Mouse (Mus musculus): ENCODE results near the gene Nudt9. TPM values are rescaled to one million over a fixed set of nuclear protein-coding genes. Genes with fewer than 3 reads are reported as not detected.
"Not testable (repeated sequence)": the region's sequence is repeated elsewhere in the genome, so short reads cannot be mapped to it uniquely, and the experiment has no call there.

Nudt9 gene
- polyA plus RNA-seq, 1 experiment: 58.0 TPM

- Histone ChIP-seq H3K27me3 (ENCODE audit: control insufficient read depth, insufficient read depth, low read length) (no peaks in the 10 kb centered on the region), H3K36me3 (ENCODE audit: control insufficient read depth, insufficient read depth, low read length) (peaks cover under 1% of the 10 kb centered on the region; the same call in 1 of the 2 replicates), H3K4me3 (ENCODE audit: low read depth, low read length) (no peak overlapping the region), H3K27ac (ENCODE audit: insufficient read depth, low read depth, low read length) (peak overlapping the region; percentile 63), H3K4me1 (ENCODE audit: control insufficient read depth, insufficient read depth, insufficient read length, low read length) (peaks cover 27% of the 10 kb centered on the region)
- no peak for TF ChIP-seq POLR2A (IDR thresholded peaks at IDR 0.05; ENCODE audit: low read depth, low read length)
- TF ChIP-seq CTCF (IDR thresholded peaks at IDR 0.05; ENCODE audit: extremely low read depth, insufficient read length, insufficient replicate concordance, low read depth, low read length): no peak
- 34% methylated on average over 8 of the region's 8 CpGs for WGBS
Observed at GRCm38 (mm10) chr5:104023289-104024020, 22.7 kb upstream of the Nudt9 start.

GRCm38 (mm10) chr5:104024193-104024592 lies 21.9 kb upstream of the Nudt9 start:
- H3K4me3 ChIP-seq (ENCODE audit: low read depth, low read length); H3K36me3 ChIP-seq (ENCODE audit: control insufficient read depth, insufficient read depth, low read length); H3K27me3 ChIP-seq (ENCODE audit: control insufficient read depth, insufficient read depth, low read length): not testable (repeated sequence)
- Histone ChIP-seq H3K4me1 (ENCODE audit: control insufficient read depth, insufficient read depth, insufficient read length, low read length) (peaks cover 24% of the 10 kb centered on the region), H3K27ac (ENCODE audit: insufficient read depth, low read depth, low read length) (peak overlapping the region; percentile 63; the same call in 1 of the 2 replicates)
- WGBS: 43% methylated on average over 5 of the region's 5 CpGs

GRCm38 (mm10) chr5:104024762-104025161 lies 21.3 kb upstream of the Nudt9 start:
- TF ChIP-seq POLR2A (IDR thresholded peaks at IDR 0.05; ENCODE audit: low read depth, low read length): no peak
- TF ChIP-seq CTCF (IDR thresholded peaks at IDR 0.05; ENCODE audit: extremely low read depth, insufficient read length, insufficient replicate concordance, low read depth, low read length): no peak
- H3K27ac ChIP-seq (ENCODE audit: insufficient read depth, low read depth, low read length): peak overlapping the region; percentile 80

GRCm38 (mm10) chr5:104025245-104025854 lies 20.8 kb upstream of the Nudt9 start:
- TF ChIP-seq CTCF (IDR thresholded peaks at IDR 0.05; ENCODE audit: extremely low read depth, insufficient read length, insufficient replicate concordance, low read depth, low read length) (no peak), POLR2A (IDR thresholded peaks at IDR 0.05; ENCODE audit: low read depth, low read length) (no peak)
- H3K27ac ChIP-seq (ENCODE audit: insufficient read depth, low read depth, low read length): peak overlapping the region; percentile 80

More at GRCm38 (mm10) chr5:104024762-104025161, 21.3 kb upstream of the Nudt9 start:
- Histone ChIP-seq H3K27me3 (ENCODE audit: control insufficient read depth, insufficient read depth, low read length) (no peaks in the 10 kb centered on the region), H3K4me3 (ENCODE audit: low read depth, low read length) (peak overlapping the region; percentile 10; the same call in 1 of the 2 replicates), H3K36me3 (ENCODE audit: control insufficient read depth, insufficient read depth, low read length) (no peaks in the 10 kb centered on the region), H3K4me1 (ENCODE audit: control insufficient read depth, insufficient read depth, insufficient read length, low read length) (peaks cover 22% of the 10 kb centered on the region; the same call in 1 of the 2 replicates)
- WGBS: 55% methylated on average over 11 of the region's 11 CpGs

GRCm38 (mm10) chr5:104032434-104033097 lies 13.5 kb upstream of the Nudt9 start:
- peaks cover 20% of the 10 kb centered on the region; the same call in 1 of the 2 replicates for H3K4me1 ChIP-seq (ENCODE audit: control insufficient read depth, insufficient read depth, insufficient read length, low read length)
- no peak overlapping the region for H3K4me3 ChIP-seq (ENCODE audit: low read depth, low read length)
- no peak for TF ChIP-seq CTCF (IDR thresholded peaks at IDR 0.05; ENCODE audit: extremely low read depth, insufficient read length, insufficient replicate concordance, low read depth, low read length)
- no peak for TF ChIP-seq POLR2A (IDR thresholded peaks at IDR 0.05; ENCODE audit: low read depth, low read length)
- no peak overlapping the region for H3K27ac ChIP-seq (ENCODE audit: insufficient read depth, low read depth, low read length)
- no peaks in the 10 kb centered on the region for H3K27me3 ChIP-seq (ENCODE audit: control insufficient read depth, insufficient read depth, low read length)
- WGBS: 70% methylated on average over 2 of the region's 2 CpGs
- H3K36me3 ChIP-seq (ENCODE audit: control insufficient read depth, insufficient read depth, low read length): no peaks in the 10 kb centered on the region

More at GRCm38 (mm10) chr5:104025245-104025854, 20.8 kb upstream of the Nudt9 start:
- peak overlapping the region; percentile 10 for H3K4me3 ChIP-seq (ENCODE audit: low read depth, low read length)
- no peaks in the 10 kb centered on the region for H3K36me3 ChIP-seq (ENCODE audit: control insufficient read depth, insufficient read depth, low read length)
- WGBS: 16% methylated on average over 17 of the region's 17 CpGs
- H3K4me1 ChIP-seq (ENCODE audit: control insufficient read depth, insufficient read depth, insufficient read length, low read length): peaks cover 22% of the 10 kb centered on the region; the same call in 1 of the 2 replicates
- H3K27me3 ChIP-seq (ENCODE audit: control insufficient read depth, insufficient read depth, low read length): no peaks in the 10 kb centered on the region

- Histone ChIP-seq H3K36me3 (ENCODE audit: control insufficient read depth, insufficient read depth, low read length) (no peaks in the 10 kb centered on the region), H3K4me3 (ENCODE audit: low read depth, low read length) (no peak overlapping the region), H3K27ac (ENCODE audit: insufficient read depth, low read depth, low read length) (no peak overlapping the region), H3K4me1 (ENCODE audit: control insufficient read depth, insufficient read depth, insufficient read length, low read length) (peaks cover 20% of the 10 kb centered on the region; the same call in 1 of the 2 replicates), H3K27me3 (ENCODE audit: control insufficient read depth, insufficient read depth, low read length) (no peaks in the 10 kb centered on the region)
- TF ChIP-seq POLR2A (IDR thresholded peaks at IDR 0.05; ENCODE audit: low read depth, low read length) (no peak), CTCF (IDR thresholded peaks at IDR 0.05; ENCODE audit: extremely low read depth, insufficient read length, insufficient replicate concordance, low read depth, low read length) (no peak)
Observed at GRCm38 (mm10) chr5:104035066-104035465, 11.0 kb upstream of the Nudt9 start.

- WGBS: 17% methylated on average over 1 of the region's 1 CpGs
- Histone ChIP-seq H3K4me1 (ENCODE audit: control insufficient read depth, insufficient read depth, insufficient read length, low read length) (peaks cover 20% of the 10 kb centered on the region; the same call in 1 of the 2 replicates), H3K4me3 (ENCODE audit: low read depth, low read length) (no peak overlapping the region), H3K27me3 (ENCODE audit: control insufficient read depth, insufficient read depth, low read length) (no peaks in the 10 kb centered on the region), H3K27ac (ENCODE audit: insufficient read depth, low read depth, low read length) (0 out of 2 replicates have a peak overlapping the region, but pooled peaks have one; percentile 36), H3K36me3 (ENCODE audit: control insufficient read depth, insufficient read depth, low read length) (no peaks in the 10 kb centered on the region)
- no peak for TF ChIP-seq CTCF (IDR thresholded peaks at IDR 0.05; ENCODE audit: extremely low read depth, insufficient read length, insufficient replicate concordance, low read depth, low read length)
- no peak for TF ChIP-seq POLR2A (IDR thresholded peaks at IDR 0.05; ENCODE audit: low read depth, low read length)
Observed at GRCm38 (mm10) chr5:104035824-104036223, 10.3 kb upstream of the Nudt9 start.
